Mouse (Mus musculus) testis, postnatal 14 days (tissue): ENCODE data around the gene Nupl1.

Source experiments
- DNase-seq: peaks from one replicate; pipeline ENCODE4 v3.0.0; 2021; ENCODE audit warnings: low spot score

Nupl1 gene

DNA sequence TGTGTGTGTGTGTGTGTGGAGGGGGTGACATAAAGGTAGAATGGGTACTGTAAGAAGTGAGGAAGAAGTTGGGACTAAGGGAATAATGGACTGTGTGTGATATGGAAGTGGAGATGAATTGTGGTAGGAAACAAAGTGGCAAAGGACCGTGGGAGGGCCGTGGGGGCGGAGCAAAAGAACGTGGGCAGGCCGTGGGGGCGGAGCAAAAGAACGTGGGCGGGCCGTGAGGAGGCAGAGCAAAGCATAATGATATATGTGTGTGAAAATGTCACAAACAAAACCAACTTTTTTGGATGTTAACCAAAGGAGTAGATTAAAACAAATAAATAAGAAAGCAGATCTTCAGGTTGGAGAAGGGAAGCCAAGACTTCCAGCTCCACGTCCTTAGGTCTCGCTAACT, 98.9 kb downstream of the Nupl1 start:
- peak; percentile 19 for DNase-seq

DNA sequence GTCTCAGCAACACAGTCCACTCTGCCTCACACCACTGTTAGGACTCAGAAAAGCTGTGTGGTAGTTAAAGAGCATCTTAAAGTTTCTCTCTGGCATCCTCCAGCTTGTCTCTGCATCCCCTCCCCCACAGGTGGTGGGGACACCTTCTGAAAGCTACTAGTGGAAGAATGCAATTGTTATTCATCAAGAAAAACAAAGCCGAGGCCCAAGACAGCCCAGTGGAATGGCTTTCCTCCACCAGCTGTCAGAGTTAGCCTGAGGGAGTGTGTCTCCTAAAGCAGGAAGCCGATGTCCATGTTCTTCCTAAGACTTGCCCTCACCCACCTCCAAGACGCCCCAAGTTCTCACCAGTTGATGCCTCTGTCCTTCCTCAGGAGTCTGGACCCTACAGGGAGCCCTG, 102.3 kb downstream of the Nupl1 start:
- DNase-seq = no peak

GRCm38 (mm10) chr14:60143234-60143633, 108.0 kb downstream of the Nupl1 start:
- no peak for DNase-seq

DNA sequence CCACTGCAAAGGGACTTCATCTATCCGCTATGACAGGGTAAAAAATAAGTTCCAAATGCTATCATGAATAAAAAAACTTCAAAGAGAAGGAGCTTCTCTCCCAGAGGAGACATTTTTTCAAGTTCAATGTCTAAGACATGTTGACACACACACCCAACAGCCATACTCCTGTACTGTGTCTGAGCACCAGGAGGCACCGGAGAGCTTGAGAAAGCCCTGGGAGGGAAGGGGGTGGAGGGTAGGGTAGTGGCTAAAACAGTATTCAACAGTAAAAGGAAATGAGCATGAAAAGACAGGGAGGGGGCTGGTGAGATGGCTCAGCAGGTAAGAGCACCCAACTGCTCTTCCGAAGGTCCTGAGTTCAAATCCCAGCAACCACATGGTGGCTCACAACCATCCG, 112.9 kb downstream of the Nupl1 start:
- DNase-seq = no peak

- DNase-seq = no peak
Observed at GRCm38 (mm10) chr14:60137812-60138211, 113.4 kb downstream of the Nupl1 start.

GRCm38 (mm10) chr14:60135801-60136200, 115.4 kb downstream of the Nupl1 start:
- DNase-seq = no peak

- DNase-seq = no peak
Observed at GRCm38 (mm10) chr14:60134720-60135119, 116.5 kb downstream of the Nupl1 start.
